Comparison of ENCODE assay signal across 19 mouse cellular contexts in genomic region chr13:10504211-10504610, GRCm38 (mm10).
DNase-seq lines count a peak whose midpoint lies in the region; ATAC-seq and TF ChIP-seq lines count a peak whose summit lies in the region.
"Had no signal": no experiment of that assay in that cellular context is flagged by ENCODE, and none has a peak within 500 bp of the region (broad histone marks: within the 10 kb centered on the region; RNA-seq: fewer than 3 reads in every experiment).

No protein-coding gene starts in this region.

- no peak overlapping the region for H3K4me2 ChIP-seq in midbrain, embryonic 11.5 days
- no peak overlapping the region for H3K4me2 ChIP-seq in midbrain, embryonic 14.5 days (ENCODE audit: low read length)
- H3K4me2 ChIP-seq in intestine, postnatal 0 days (replicated peaks; ENCODE audit: low read depth): no peak overlapping the region
- H3K4me2 ChIP-seq: embryonic facial prominence, embryonic 13.5 days; forebrain, embryonic 12.5 days; heart, embryonic 12.5 days; hindbrain, embryonic 13.5 days had no signal

- H3K4me3 ChIP-seq in midbrain, embryonic 11.5 days (ENCODE audit: low read depth, low read length): no peak overlapping the region
- H3K4me3 ChIP-seq in midbrain, embryonic 10.5 days: no peak overlapping the region
- H3K4me3 ChIP-seq in midbrain, embryonic 14.5 days (replicated peaks; ENCODE audit: low read depth, low read length): no peak overlapping the region
- no peak overlapping the region for H3K4me3 ChIP-seq in intestine, postnatal 0 days (ENCODE audit: low read depth, low read length)
- H3K4me3 ChIP-seq: embryonic facial prominence, embryonic 13.5 days; forebrain, embryonic 12.5 days; heart, embryonic 12.5 days; hindbrain, embryonic 13.5 days had no signal

- H3K9ac ChIP-seq in midbrain, embryonic 11.5 days (ENCODE audit: low read length): no peak overlapping the region
- no peak overlapping the region for H3K9ac ChIP-seq in midbrain, embryonic 14.5 days (replicated peaks; ENCODE audit: low read length)
- H3K9ac ChIP-seq in intestine, postnatal 0 days (ENCODE audit: low read depth, low read length): no peak overlapping the region
- H3K9ac ChIP-seq: embryonic facial prominence, embryonic 13.5 days; forebrain, embryonic 12.5 days; heart, embryonic 12.5 days; hindbrain, embryonic 13.5 days had no signal

- H3K36me3 ChIP-seq in midbrain, embryonic 11.5 days (ENCODE audit: control insufficient read depth, insufficient read depth, low read length): no peaks in the 10 kb centered on the region
- H3K36me3 ChIP-seq in midbrain, embryonic 10.5 days: no peaks in the 10 kb centered on the region
- no peaks in the 10 kb centered on the region for H3K36me3 ChIP-seq in midbrain, embryonic 14.5 days (ENCODE audit: control insufficient read depth, insufficient read depth, low read length)
- no peaks in the 10 kb centered on the region for H3K36me3 ChIP-seq in intestine, postnatal 0 days (ENCODE audit: control insufficient read depth, insufficient read depth)
- H3K36me3 ChIP-seq: embryonic facial prominence, embryonic 13.5 days; forebrain, embryonic 12.5 days; heart, embryonic 12.5 days; hindbrain, embryonic 13.5 days had no signal

- 32% methylated on average over 7 of the region's 7 CpGs for WGBS in midbrain, embryonic 11.5 days
- 34% methylated on average over 7 of the region's 7 CpGs for WGBS in midbrain, embryonic 10.5 days
- 21% methylated on average over 7 of the region's 7 CpGs for WGBS in midbrain, embryonic 14.5 days
- WGBS in intestine, postnatal 0 days: 30% methylated on average over 7 of the region's 7 CpGs

- peak; percentile 22; the same call in 1 of the 2 replicates for ATAC-seq in midbrain, embryonic 11.5 days (ENCODE audit: low FRiP score)
- peak; percentile 92 for ATAC-seq in granulocyte monocyte progenitor cell, adult 5-6 weeks (replicated peaks; ENCODE audit: poor library complexity, severe bottlenecking)
- ATAC-seq in midbrain, embryonic 14.5 days (ENCODE audit: low FRiP score, low TSS enrichment): no peak
- no peak for ATAC-seq in intestine, postnatal 0 days
- ATAC-seq: forebrain, embryonic 16.5 days had no signal

- no peak for TF ChIP-seq CTCF in intestine, postnatal 0 days (IDR thresholded peaks at IDR 0.05; ENCODE audit: low read depth)

- no peaks in the 10 kb centered on the region for H3K27me3 ChIP-seq in midbrain, embryonic 11.5 days (ENCODE audit: control insufficient read depth, insufficient read depth, low read length)
- no peaks in the 10 kb centered on the region for H3K27me3 ChIP-seq in midbrain, embryonic 10.5 days (ENCODE audit: low read depth, poor library complexity, severe bottlenecking)
- H3K27me3 ChIP-seq in midbrain, embryonic 14.5 days (ENCODE audit: control insufficient read depth, insufficient read depth, low read length): no peaks in the 10 kb centered on the region
- H3K27me3 ChIP-seq in intestine, postnatal 0 days (replicated peaks; ENCODE audit: control insufficient read depth, insufficient read depth, low read length): no peaks in the 10 kb centered on the region
- H3K27me3 ChIP-seq: embryonic facial prominence, embryonic 13.5 days; forebrain, embryonic 12.5 days; heart, embryonic 12.5 days; hindbrain, embryonic 13.5 days had no signal

- no peaks in the 10 kb centered on the region for H3K4me1 ChIP-seq in midbrain, embryonic 11.5 days (ENCODE audit: control insufficient read depth, insufficient read depth, low read length)
- H3K4me1 ChIP-seq in midbrain, embryonic 10.5 days: peaks cover 7% of the 10 kb centered on the region; the same call in 1 of the 2 replicates
- H3K4me1 ChIP-seq in midbrain, embryonic 14.5 days (ENCODE audit: control insufficient read depth, insufficient read depth, low read length): no peaks in the 10 kb centered on the region
- no peaks in the 10 kb centered on the region for H3K4me1 ChIP-seq in intestine, postnatal 0 days (replicated peaks; ENCODE audit: control insufficient read depth, insufficient read depth, low read length)
- H3K4me1 ChIP-seq: embryonic facial prominence, embryonic 13.5 days; forebrain, embryonic 12.5 days; heart, embryonic 12.5 days; hindbrain, embryonic 13.5 days had no signal

- no peaks in the 10 kb centered on the region for H3K9me3 ChIP-seq in midbrain, embryonic 11.5 days (ENCODE audit: control insufficient read depth, low read length)
- H3K9me3 ChIP-seq in midbrain, embryonic 10.5 days (replicated peaks): no peaks in the 10 kb centered on the region
- H3K9me3 ChIP-seq in midbrain, embryonic 14.5 days (ENCODE audit: control insufficient read depth, low read length): no peaks in the 10 kb centered on the region
- H3K9me3 ChIP-seq in intestine, postnatal 0 days (ENCODE audit: control insufficient read depth): no peaks in the 10 kb centered on the region
- H3K9me3 ChIP-seq: embryonic facial prominence, embryonic 13.5 days; forebrain, embryonic 12.5 days; heart, embryonic 12.5 days; hindbrain, embryonic 13.5 days had no signal

- intact Hi-C loops in left cerebral cortex, postnatal 4 days (cut with DNase I): no loop called here

- H3K27ac ChIP-seq in midbrain, embryonic 11.5 days (ENCODE audit: low read depth, low read length): no peak overlapping the region
- no peak overlapping the region for H3K27ac ChIP-seq in midbrain, embryonic 10.5 days (replicated peaks)
- no peak overlapping the region for H3K27ac ChIP-seq in midbrain, embryonic 14.5 days (replicated peaks; ENCODE audit: low read depth, low read length)
- H3K27ac ChIP-seq in intestine, postnatal 0 days (ENCODE audit: low read depth, low read length): no peak overlapping the region
- H3K27ac ChIP-seq: embryonic facial prominence, embryonic 13.5 days; forebrain, embryonic 12.5 days; hindbrain, embryonic 13.5 days had no signal

- no peak for DNase-seq in midbrain, embryonic 11.5 days (ENCODE audit: low spot score, missing footprints)
- DNase-seq in midbrain, embryonic 10.5 days (ENCODE audit: low spot score): no peak
- peak; percentile 25 for DNase-seq in Muller cell, postnatal 12 days (ENCODE audit: inconsistent ontology term)
- peak; percentile 27 for DNase-seq in midbrain, embryonic 14.5 days
- no peak for DNase-seq in heart, postnatal 4 days
- no peak for DNase-seq in left cerebral cortex, postnatal 4 days
- DNase-seq: adrenal gland, adult 8-10 months; adrenal gland, postnatal 36 days; cerebellum, adult 11 months; cerebellum, adult 9-10 months; cerebellum, postnatal 25 days; gastrocnemius, postnatal 14 days had no signal

Comparison
In these comparisons a context has a peak if more than half of its experiments do, and no peak if none do; other contexts are left out.
1. ATAC-seq: peak in midbrain, embryonic 11.5 days (single experiment) and granulocyte monocyte progenitor cell, adult 5-6 weeks (single experiment); none in midbrain, embryonic 14.5 days (single experiment) and intestine, postnatal 0 days (single experiment).
2. DNase-seq: peak in Muller cell, postnatal 12 days (single experiment) and midbrain, embryonic 14.5 days (single experiment); none in midbrain, embryonic 11.5 days (single experiment), midbrain, embryonic 10.5 days (single experiment), heart, postnatal 4 days (single experiment) and left cerebral cortex, postnatal 4 days (single experiment).